Mouse (Mus musculus): ENCODE measurements around the gene Ano3. TPM values are rescaled to one million over a fixed set of nuclear protein-coding genes. Genes with fewer than 3 reads are reported as not detected.
"Not testable (repeated sequence)": the region's sequence is repeated elsewhere in the genome, so short reads cannot be mapped to it uniquely, and the experiment has no call there.

Gene Ano3
- 1.8 and 2.6 TPM in 2 replicates for polyA plus RNA-seq (2016; fragmentation: Nextera tagmentation; extraction: Ambion mirVana)

GRCm38 (mm10) chr2:110950823-110951222, at the start of gene Ano3:
Gene Ano3 (minus strand): TSS chr2:110950923.
- H3K4me3 ChIP-seq, result peak within 1 kb of the TSS; percentile 60
- H3K27me3 ChIP-seq (ENCODE audit: low read depth, poor library complexity, severe bottlenecking); H3K36me3 ChIP-seq; H3K9me3 ChIP-seq (replicated peaks); DNase-seq (ENCODE audit: low spot score): not testable (repeated sequence)
- H3K4me1 ChIP-seq, result peaks cover 25% of the 10 kb centered on the region
- H3K27ac ChIP-seq (replicated peaks), result peak within 1 kb of the TSS; percentile 83

- H3K36me3 ChIP-seq, result no peaks in the 10 kb centered on the region
- WGBS, result 81% methylated on average over 1 of the region's 1 CpGs
Measured at GRCm38 (mm10) chr2:110990071-110990470, 39.3 kb upstream of the Ano3 start.

GRCm38 (mm10) chr2:110989539-110989938, 38.8 kb upstream of the Ano3 start:
- no peak for DNase-seq (ENCODE audit: low spot score)
- Histone ChIP-seq H3K4me1 (no peaks in the 10 kb centered on the region), H3K9me3 (replicated peaks) (no peaks in the 10 kb centered on the region), H3K27me3 (ENCODE audit: low read depth, poor library complexity, severe bottlenecking) (no peaks in the 10 kb centered on the region), H3K27ac (replicated peaks) (no peak overlapping the region), H3K36me3 (no peaks in the 10 kb centered on the region), H3K4me3 (no peak overlapping the region)
- WGBS, result 85% methylated on average over 4 of the region's 4 CpGs

More at GRCm38 (mm10) chr2:110990071-110990470, 39.3 kb upstream of the Ano3 start:
- no peak overlapping the region for H3K4me3 ChIP-seq
- no peaks in the 10 kb centered on the region for H3K27me3 ChIP-seq (ENCODE audit: low read depth, poor library complexity, severe bottlenecking)
- no peak overlapping the region for H3K27ac ChIP-seq (replicated peaks)
- no peak for DNase-seq (ENCODE audit: low spot score)
- H3K4me1 ChIP-seq, result no peaks in the 10 kb centered on the region
- H3K9me3 ChIP-seq (replicated peaks), result no peaks in the 10 kb centered on the region

- no peak overlapping the region for H3K4me3 ChIP-seq
- no peak for DNase-seq (ENCODE audit: low spot score)
- 73% methylated on average over 2 of the region's 2 CpGs for WGBS
- H3K27me3 ChIP-seq (ENCODE audit: low read depth, poor library complexity, severe bottlenecking), result no peaks in the 10 kb centered on the region
- no peak overlapping the region for H3K27ac ChIP-seq (replicated peaks)
- H3K9me3 ChIP-seq (replicated peaks), result no peaks in the 10 kb centered on the region
- no peaks in the 10 kb centered on the region for H3K36me3 ChIP-seq
- no peaks in the 10 kb centered on the region for H3K4me1 ChIP-seq
Measured at GRCm38 (mm10) chr2:110985853-110986271, 35.1 kb upstream of the Ano3 start.

GRCm38 (mm10) chr2:110981733-110982132, 31.0 kb upstream of the Ano3 start:
- H3K4me3 ChIP-seq, result no peak overlapping the region
- H3K27ac ChIP-seq (replicated peaks), result no peak overlapping the region
- no peaks in the 10 kb centered on the region for H3K4me1 ChIP-seq
- no peak for DNase-seq (ENCODE audit: low spot score)
- H3K9me3 ChIP-seq (replicated peaks), result no peaks in the 10 kb centered on the region
- no peaks in the 10 kb centered on the region for H3K36me3 ChIP-seq
- WGBS, result 56% methylated on average over 1 of the region's 1 CpGs
- no peaks in the 10 kb centered on the region for H3K27me3 ChIP-seq (ENCODE audit: low read depth, poor library complexity, severe bottlenecking)

- 89% methylated on average over 2 of the region's 2 CpGs for WGBS
- no peaks in the 10 kb centered on the region for H3K36me3 ChIP-seq
- no peak overlapping the region for H3K27ac ChIP-seq (replicated peaks)
- no peak overlapping the region for H3K4me3 ChIP-seq
- no peaks in the 10 kb centered on the region for H3K4me1 ChIP-seq
- DNase-seq (ENCODE audit: low spot score), result no peak
- no peaks in the 10 kb centered on the region for H3K9me3 ChIP-seq (replicated peaks)
- H3K27me3 ChIP-seq (ENCODE audit: low read depth, poor library complexity, severe bottlenecking), result no peaks in the 10 kb centered on the region
Measured at GRCm38 (mm10) chr2:110979610-110980009, 28.9 kb upstream of the Ano3 start.

GRCm38 (mm10) chr2:110976871-110977270, 26.1 kb upstream of the Ano3 start:
- no peaks in the 10 kb centered on the region for H3K9me3 ChIP-seq (replicated peaks)
- H3K4me3 ChIP-seq, result no peak overlapping the region
- H3K27me3 ChIP-seq (ENCODE audit: low read depth, poor library complexity, severe bottlenecking), result no peaks in the 10 kb centered on the region
- no peaks in the 10 kb centered on the region for H3K36me3 ChIP-seq
- DNase-seq (ENCODE audit: low spot score), result no peak
- 84% methylated on average over 2 of the region's 2 CpGs for WGBS
- no peaks in the 10 kb centered on the region for H3K4me1 ChIP-seq
- no peak overlapping the region for H3K27ac ChIP-seq (replicated peaks)

GRCm38 (mm10) chr2:110970158-110970557, 19.4 kb upstream of the Ano3 start:
- 93% methylated on average over 2 of the region's 2 CpGs for WGBS
- H3K36me3 ChIP-seq, result no peaks in the 10 kb centered on the region
- DNase-seq (ENCODE audit: low spot score), result no peak
- H3K4me1 ChIP-seq, result no peaks in the 10 kb centered on the region
- no peaks in the 10 kb centered on the region for H3K9me3 ChIP-seq (replicated peaks)
- no peak overlapping the region for H3K4me3 ChIP-seq
- no peaks in the 10 kb centered on the region for H3K27me3 ChIP-seq (ENCODE audit: low read depth, poor library complexity, severe bottlenecking)
- no peak overlapping the region for H3K27ac ChIP-seq (replicated peaks)

GRCm38 (mm10) chr2:110965398-110965797, 14.7 kb upstream of the Ano3 start:
- no peak overlapping the region for H3K27ac ChIP-seq (replicated peaks)
- no peaks in the 10 kb centered on the region for H3K27me3 ChIP-seq (ENCODE audit: low read depth, poor library complexity, severe bottlenecking)
- H3K9me3 ChIP-seq (replicated peaks), result no peaks in the 10 kb centered on the region
- DNase-seq (ENCODE audit: low spot score), result no peak
- WGBS, result 87% methylated on average over 3 of the region's 3 CpGs
- no peaks in the 10 kb centered on the region for H3K4me1 ChIP-seq
- H3K36me3 ChIP-seq, result no peaks in the 10 kb centered on the region
- H3K4me3 ChIP-seq, result no peak overlapping the region

GRCm38 (mm10) chr2:110950432-110950803, 305 bp downstream of the Ano3 start:
- Histone ChIP-seq H3K27me3 (ENCODE audit: low read depth, poor library complexity, severe bottlenecking) (no peaks in the 10 kb centered on the region), H3K27ac (replicated peaks) (peak overlapping the region; percentile 83), H3K4me3 (peak overlapping the region; percentile 60), H3K36me3 (no peaks in the 10 kb centered on the region), H3K4me1 (peaks cover 25% of the 10 kb centered on the region), H3K9me3 (replicated peaks) (no peaks in the 10 kb centered on the region)
- 68% methylated on average over 3 of the region's 3 CpGs for WGBS
- DNase-seq (ENCODE audit: low spot score), result no peak

GRCm38 (mm10) chr2:110949679-110950431, 868 bp downstream of the Ano3 start:
- Histone ChIP-seq H3K4me3 (peak overlapping the region; percentile 60), H3K27ac (replicated peaks) (peak overlapping the region; percentile 83), H3K27me3 (ENCODE audit: low read depth, poor library complexity, severe bottlenecking) (no peaks in the 10 kb centered on the region), H3K9me3 (replicated peaks) (no peaks in the 10 kb centered on the region), H3K4me1 (peaks cover 25% of the 10 kb centered on the region), H3K36me3 (no peaks in the 10 kb centered on the region)
- WGBS, result 7% methylated on average over 20 of the region's 20 CpGs
- peak; percentile 76 for DNase-seq (ENCODE audit: low spot score)

GRCm38 (mm10) chr2:110945171-110945570, 5.6 kb downstream of the Ano3 start:
- no peaks in the 10 kb centered on the region for H3K36me3 ChIP-seq

GRCm38 (mm10) chr2:110935691-110936090, 15.0 kb downstream of the Ano3 start:
- H3K27me3 ChIP-seq (ENCODE audit: low read depth, poor library complexity, severe bottlenecking), result no peaks in the 10 kb centered on the region
- H3K9me3 ChIP-seq (replicated peaks), result no peaks in the 10 kb centered on the region
- H3K27ac ChIP-seq (replicated peaks), result no peak overlapping the region
- H3K4me3 ChIP-seq, result no peak overlapping the region
- no peak for DNase-seq (ENCODE audit: low spot score)
- H3K36me3 ChIP-seq, result no peaks in the 10 kb centered on the region
- H3K4me1 ChIP-seq, result no peaks in the 10 kb centered on the region

More at GRCm38 (mm10) chr2:110945171-110945570, 5.6 kb downstream of the Ano3 start:
- no peaks in the 10 kb centered on the region for H3K27me3 ChIP-seq (ENCODE audit: low read depth, poor library complexity, severe bottlenecking)
- H3K4me3 ChIP-seq, result no peak overlapping the region
- H3K4me1 ChIP-seq, result peaks cover 12% of the 10 kb centered on the region
- no peaks in the 10 kb centered on the region for H3K9me3 ChIP-seq (replicated peaks)
- WGBS, result 73% methylated on average over 1 of the region's 1 CpGs
- no peak for DNase-seq (ENCODE audit: low spot score)
- H3K27ac ChIP-seq (replicated peaks), result no peak overlapping the region
